Mouse (Mus musculus) c-Kit-negative CD71-positive TER-119-positive erythroid progenitor cells, embryonic 14.5 days (primary cell): ENCODE data around the gene Hdac4.

ENCODE experiments used
- DNase-seq: peaks from one replicate; pipeline ENCODE4 v3.0.0-alpha.2; 2013; ENCODE audit warnings: low read depth, low spot score

The Hdac4 gene

DNA sequence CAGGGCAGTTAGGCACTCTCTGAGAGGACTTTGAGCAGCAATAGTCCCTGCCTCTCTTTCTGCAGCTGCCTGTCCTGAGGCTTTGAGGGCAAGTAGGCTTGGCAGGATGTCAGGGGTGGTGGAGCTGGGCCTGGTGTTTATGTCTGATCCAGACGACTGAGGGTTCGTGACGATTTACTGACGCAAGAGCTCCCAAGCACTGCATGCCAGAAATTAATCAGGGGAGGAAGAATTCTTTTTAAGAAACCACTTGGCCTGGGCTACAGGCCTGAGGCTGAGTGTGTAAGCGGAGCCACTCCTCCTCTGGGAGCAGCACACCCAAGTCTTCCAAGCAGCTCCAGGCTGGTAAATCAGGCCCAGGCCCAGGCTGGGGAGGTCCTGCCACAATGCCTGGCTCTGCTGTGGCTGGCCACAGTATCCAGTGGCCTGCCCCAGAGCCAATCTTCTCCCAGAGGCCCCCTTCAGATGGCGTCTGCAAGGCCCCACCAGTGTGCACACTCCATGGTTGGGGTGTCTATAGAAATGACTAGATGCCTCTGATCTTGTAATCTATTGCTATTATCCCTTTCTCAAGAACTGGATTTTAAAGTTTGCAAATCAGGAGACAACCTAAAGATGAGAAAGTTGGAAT is 64.9 kb downstream of the Hdac4 start:
- DNase-seq: no peak

DNA sequence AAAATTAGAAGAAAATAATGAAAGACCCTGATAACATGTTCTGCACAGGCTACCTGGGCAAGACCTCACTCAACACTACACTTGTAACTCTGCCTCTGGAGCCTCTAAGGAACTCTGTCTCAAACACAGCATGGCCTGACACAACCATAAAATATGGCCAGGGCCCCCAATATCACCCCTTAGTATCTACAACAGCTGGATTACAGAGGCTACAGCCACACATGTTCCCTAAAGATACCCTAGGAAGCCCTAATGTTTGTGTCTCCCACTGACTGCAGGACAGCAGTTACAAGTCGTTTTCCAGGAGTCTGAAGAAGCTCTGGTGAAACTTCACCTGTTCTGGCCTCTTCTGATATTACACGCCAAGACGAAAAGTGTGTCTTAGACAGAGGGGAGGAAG is 65.7 kb downstream of the Hdac4 start:
- no peak for DNase-seq

DNA sequence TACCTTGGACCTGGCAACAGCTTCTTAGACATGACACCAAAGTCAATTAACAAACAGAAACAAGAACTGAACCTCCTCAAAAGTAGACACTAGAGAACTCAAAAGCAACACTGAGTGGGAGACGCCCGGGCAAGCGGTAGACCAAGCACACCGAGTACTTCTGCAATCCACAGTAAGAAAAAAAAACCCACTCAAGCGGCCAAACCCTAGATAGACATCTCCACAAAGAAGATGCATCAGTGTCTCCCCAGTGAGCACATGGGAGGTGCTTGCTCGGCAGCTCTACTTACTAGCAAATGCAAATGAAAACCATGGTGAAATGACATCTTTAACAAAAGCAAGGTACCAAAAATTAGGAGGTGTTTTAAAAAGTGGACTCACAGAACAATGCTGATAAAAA is 67.7 kb downstream of the Hdac4 start:
- DNase-seq: no peak

DNA sequence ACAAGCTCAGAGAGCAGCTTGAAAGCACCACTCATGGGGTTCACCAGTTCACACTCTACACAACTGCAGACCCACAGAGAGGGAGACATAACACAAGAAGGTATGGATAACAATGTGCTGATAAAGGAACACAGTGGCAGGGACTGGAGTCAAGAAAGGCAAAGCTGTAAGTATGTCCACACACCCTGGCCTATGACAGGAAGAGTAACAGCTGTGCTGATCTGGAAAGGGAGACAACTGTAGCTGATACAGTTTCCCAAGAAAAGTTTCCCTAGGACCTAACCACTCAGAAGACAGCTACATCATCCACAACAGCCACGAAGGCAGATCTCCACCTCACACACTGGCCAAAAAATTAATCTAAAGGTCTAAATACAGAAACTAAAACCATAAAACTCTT is 68.1 kb downstream of the Hdac4 start:
- DNase-seq: no peak

DNA sequence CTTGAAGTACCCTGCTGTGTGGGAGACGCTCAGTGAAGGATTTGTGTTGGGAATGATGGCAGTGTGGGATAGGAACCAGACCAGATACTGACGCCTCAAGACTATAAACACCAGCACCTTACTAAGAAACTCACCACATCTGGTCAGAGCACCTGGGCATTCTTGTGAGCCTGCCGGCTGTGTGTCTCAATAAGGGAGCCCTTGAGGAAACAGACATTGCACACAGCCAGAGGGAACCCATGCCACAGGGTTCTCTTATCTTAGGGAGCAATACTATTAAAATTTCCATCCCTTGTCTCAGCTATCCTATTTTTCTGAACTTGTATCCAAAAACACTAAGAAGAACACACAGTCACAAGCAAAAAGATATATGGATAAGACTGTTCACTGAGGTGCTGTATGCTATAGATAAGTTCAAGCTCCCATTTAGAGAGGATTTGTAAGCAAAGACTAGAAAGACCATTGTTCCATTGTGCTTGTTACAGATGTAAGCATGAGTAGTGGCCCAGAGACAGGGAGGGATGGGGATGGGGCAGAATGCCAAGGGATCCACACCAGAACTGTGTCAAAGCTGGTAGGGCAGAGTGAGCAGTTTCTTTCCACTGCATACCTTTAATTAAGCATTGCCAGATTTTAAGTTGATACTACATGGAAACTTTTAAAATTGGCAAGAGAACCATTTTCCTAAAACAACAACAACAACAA is 70.8 kb downstream of the Hdac4 start:
- no peak for DNase-seq

DNA sequence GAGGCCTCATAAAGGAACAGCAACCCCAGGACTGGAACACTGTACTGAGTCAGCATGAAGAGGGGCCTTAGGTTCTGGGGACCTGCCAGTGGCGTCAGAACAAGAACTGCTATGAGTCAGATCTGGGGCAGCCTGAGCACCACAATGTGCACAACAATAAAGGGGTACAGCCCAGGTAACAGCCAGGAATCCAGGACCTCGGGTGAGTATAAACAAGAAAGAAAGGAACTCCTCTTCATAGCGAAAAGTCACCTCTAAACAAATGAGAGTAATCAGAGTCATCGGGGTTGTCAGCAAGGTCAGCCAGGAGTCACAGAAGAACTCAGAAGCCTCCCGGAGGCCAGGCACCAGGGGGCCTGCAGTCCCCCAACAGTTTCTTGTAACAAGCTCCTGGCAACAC is 76.2 kb downstream of the Hdac4 start:
- no peak for DNase-seq

DNA sequence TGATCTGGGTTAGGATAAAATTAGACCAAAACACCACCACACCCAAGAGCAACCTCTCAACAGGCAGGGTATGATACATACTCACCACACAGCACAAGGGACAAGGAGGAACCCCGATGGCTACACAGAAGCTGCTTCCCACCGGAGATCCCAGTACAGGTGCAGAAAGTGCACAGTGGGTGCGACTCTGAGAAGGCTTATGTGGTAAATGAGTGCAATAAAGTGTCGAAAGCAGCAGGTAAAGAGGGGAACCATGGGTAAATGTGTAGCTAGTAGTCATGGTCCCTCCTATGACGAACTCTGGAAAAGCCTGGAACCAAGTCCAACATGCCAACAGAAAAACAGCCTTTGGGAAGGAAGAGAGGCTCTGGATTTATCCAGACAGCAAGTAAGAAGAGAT is 77.9 kb downstream of the Hdac4 start:
- no peak for DNase-seq

DNA sequence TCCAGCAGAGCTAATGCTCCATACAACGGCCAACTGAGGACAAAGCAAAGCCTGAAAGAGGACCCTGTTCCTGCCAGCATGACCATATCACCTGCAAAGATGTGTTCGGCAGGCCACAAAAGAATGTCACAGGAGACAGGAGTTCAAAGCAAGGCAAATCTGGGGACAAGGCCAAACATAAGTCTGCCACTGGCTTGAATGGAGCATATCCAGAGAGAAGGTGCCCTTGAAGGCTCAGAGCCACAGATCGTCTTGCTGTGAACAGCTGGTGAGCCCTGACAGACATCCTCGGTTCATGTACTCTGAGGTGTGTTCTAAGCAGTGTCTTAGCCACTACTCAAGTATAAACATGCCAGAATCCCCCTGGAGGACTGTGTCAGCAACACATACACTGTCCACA is 79.3 kb downstream of the Hdac4 start:
- no peak for DNase-seq

DNA sequence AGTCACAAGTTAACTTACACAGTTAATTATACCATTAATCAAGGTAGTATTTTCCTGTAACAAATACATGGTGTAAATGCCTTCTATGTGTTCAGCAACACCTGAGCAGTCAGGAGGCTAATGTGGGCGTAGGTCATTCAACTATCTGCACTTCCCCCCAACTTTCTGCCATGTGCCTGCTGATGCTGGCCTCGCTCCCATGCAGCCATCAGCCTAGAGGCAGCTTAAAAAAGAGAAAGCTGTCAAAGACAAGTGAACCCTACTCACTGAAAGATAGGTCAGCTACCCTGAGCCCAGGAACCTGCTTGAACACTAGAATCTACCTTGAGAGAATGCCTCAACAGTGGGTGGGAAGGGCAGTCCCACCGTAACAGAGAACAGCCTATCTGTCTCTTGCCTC is 81.4 kb downstream of the Hdac4 start:
- no peak for DNase-seq

DNA sequence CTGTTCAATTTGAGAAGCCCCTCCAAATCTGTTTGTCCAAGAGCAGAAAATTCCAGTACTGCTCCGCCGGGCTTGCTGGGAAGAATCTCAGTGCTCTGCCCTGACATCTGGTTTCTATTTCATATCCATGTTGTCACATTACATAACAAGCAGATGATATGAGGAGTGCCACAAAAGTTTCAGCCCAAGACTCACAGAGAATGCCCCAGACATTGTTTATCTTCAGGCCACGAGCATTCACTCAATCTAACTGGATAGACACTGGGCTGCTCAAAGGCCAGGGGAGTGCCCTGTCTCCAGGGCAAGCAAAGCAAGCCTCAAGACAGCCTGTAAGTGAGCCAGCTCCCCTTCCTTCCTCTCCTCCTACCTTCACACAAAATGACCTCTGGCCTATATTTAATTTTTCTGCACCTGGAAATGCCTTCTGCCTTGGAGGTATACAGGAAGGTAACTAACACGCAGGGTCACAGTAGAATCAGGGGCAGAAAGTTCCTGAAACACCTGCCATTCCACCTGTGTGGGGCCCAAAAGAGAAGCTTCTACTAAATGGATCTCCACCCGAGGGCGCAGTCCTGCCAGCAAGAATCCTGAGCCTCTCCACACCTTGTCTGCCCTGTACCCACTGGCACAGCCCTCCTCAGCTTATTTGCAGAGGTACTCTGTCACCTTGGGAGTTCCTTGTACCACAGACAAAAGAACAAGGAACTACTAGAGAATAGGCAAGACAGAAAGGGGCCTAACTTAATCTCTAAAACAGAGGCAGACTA is 82.1 kb downstream of the Hdac4 start:
- DNase-seq: no peak

DNA sequence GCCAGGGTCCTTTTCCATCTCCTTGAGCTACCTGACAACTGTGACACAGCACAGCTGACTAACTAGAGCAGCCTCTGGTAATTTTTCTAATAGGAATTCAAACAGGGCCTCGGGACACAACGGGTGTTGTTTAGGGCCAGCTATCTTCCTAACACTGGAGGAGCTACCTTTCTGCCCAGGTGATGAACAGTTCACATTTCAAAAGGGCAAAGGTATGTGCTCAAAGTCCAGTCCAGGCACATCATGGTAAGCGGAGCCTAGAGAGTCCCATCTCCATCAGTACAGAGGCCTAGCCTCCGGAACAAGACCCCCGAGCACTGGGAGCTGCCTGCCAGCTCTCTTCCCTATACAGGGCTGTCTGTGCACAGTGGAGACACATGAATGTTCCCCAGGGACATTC is 82.9 kb downstream of the Hdac4 start:
- no peak for DNase-seq

DNA sequence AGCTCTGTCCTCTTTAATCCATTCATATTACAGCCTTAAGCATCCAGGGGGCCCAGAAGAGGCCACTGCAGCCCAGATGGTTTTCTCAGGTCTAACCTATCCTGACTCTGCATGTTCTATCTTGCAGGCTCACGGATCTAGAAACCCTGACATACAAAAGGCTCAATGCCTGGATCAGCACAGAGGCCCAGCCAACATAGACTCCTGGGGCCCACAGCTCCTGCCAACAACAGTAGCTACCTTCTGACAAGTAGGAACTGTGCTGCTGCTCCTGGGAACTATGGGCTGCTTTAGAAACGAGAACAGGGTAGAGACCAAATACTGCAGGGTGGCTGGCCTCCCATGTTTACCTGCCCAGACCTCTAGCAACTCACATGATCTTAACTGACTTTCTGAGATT is 83.9 kb downstream of the Hdac4 start:
- no peak for DNase-seq

DNA sequence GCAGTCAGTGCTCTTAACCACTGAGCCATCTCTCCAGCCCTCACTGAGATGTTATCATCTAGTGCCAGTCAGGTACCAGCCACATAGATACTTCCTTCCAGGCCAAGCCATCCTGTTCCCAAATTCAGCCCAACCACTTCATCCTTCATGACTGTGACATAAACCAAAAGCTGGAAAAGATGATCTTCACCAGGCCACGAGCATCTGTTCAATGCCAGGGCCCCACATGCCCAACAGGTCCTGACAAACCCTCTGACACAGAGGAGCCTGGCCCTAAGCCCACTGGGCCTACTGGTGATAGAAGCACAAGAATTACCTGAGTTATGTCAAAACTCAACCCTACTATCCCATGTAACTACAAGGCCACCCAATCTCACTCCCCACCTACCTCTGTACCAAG is 84.5 kb downstream of the Hdac4 start:
- DNase-seq: no peak

DNA sequence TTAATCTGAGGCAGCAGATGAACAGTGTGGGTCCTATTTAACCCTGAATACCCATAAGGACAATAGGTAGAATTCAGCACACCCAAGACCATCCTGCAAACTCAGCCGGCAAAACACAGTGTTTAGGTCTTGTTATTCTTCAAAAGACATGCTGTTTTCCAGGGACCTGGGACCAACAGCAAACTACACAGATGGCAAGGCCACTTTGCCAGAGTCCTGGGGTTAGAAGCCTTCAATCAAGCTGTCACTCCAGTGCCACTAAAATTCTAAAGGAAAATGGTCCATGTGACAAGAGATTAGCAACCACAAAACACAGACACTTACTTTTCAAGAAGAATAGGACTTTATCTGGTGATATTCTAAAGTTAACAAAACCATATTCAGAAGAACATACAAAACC is 86.3 kb downstream of the Hdac4 start:
- no peak for DNase-seq

DNA sequence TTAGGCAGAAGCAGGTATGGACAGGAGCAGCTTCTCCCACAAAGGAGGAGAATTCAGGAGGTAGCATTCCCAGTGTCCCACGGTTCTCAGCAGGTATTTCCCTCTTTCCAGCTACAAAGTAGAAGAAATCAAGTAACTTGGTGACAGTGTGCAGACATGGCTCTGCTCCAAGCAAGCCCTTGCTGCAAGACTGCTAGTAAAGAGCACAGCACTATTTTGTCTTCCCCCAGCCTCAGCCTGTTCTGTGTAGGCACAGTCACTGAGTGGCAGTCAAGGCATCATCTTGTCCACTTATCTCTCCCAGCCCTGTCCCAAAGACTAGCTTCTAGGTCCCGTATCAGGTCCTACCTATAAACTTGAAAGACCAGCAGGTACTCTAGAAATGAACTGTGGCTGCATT is 86.9 kb downstream of the Hdac4 start:
- no peak for DNase-seq

DNA sequence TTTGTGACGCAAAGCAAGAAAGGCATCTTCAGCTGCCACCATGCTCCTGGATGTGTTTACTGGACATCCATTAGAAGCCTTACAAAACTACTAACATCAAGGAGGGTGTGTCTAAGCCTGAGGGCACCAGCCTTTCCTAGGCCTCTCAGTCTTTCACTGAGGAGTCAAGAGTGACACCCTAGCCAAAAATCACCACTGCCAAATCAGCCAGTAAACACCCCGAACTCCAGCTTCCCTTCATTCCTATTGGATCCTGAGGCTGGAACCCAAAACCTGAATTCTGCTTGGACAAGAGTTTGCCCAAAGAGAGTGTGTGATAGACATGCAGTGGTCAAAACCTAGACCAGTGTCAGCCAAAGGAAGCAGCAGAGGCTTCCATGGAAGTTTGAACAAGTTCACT is 87.5 kb downstream of the Hdac4 start:
- DNase-seq: no peak

DNA sequence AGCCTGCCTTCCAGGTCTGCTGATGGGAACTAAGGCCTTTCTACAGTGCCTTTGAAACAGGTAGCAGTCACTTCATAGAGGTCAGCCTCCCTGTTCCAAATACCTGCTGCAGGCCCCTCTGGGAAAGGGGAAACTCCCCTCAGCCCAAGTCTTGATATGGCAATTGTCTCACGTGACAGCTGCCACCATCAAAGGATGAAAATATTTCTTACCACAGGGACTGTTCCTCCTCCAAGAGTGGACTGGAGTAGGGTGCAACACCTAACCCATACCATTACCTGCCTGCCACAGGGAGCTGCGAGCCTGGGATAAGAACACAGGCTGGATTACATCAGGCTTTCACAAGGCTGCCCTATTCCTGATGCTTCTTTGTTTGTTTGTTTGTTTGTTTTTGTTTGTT is 88.0 kb downstream of the Hdac4 start:
- no peak for DNase-seq

DNA sequence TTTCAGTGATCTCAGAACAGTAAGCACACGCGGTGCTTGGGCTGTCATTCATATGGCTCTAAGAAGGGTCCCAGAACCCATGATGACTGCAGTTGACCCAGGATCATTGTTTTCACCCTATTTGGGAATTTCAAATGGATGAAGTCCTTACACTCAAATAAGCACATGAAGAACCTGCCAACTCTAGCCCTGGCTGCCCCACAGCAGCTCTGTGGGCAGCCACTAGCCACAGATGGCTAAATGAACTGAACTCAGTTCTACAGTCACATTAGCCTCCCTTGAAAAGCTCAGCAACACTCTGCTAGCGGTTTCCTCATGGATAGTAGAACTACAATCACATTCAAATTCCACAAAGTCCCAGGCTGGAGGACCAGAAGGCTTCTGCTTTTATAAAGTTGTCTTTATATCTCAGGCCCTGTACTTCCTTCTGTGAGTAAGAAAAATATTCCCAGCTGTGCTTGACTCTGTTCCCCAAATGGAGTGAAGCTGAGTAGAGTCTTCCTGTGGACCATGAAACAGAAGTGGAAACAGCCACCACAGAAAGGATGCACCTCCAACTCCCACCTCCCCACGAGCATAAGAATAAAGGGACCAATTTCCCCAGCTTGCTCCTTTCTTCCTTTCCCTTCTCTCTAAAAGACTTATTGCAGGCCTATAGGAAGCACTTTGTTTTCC is 88.9 kb downstream of the Hdac4 start:
- no peak for DNase-seq

DNA sequence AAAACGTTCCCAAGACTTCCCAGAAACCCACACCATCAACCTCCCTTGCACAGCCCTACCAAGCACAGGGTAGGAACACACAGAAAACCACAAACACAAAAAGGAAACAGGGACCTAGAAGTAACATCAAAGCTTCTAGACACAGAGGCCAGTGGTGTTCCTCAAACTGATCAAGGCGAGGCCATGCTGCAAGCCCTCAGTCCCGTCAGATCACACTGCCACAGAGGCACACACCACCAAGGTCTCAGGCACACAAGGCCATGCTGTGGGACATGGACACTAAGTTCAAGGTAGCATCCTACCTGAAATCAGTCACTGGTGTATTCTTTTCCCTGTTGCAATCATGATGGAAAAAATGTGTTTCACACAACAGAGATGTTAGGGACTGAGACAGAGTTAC is 90.8 kb downstream of the Hdac4 start:
- DNase-seq: no peak

DNA sequence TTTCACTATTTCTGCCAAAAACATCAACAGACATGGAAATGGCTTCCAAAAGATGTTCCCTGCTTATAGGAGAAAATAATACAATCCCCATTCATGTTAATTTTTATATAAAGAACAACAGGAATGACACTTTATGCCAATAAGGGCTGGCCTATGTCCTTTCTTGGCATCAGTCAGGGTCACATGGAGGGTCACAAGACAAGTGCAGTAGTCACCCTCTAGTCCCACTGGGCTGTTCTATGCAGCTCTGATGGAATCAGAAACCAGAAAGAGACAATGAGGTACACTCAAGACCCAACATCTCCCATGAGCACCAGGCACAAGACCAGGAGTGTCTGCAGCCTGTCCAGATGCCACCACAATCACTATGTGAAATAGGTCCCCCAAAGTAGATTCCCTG is 91.5 kb downstream of the Hdac4 start:
- no peak for DNase-seq

DNA sequence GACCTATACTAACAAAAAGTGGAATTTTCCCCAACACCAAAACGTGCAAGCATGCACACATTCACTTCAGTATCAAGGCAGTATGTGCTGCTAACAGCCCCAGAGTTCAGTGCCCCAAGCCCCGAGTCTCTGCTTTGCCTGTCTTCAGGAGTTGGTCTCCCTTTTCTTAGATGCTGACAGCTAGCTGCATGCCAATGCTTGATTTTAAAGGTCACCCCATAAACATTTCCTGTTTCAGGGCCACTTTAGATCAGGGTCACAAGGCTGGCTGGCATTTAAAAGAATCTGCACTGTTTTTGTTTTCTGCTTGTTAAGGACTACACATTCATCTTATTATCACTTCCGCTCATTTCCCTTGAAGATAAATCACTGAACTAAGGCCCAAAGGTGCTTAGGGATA is 92.1 kb downstream of the Hdac4 start:
- DNase-seq: no peak

DNA sequence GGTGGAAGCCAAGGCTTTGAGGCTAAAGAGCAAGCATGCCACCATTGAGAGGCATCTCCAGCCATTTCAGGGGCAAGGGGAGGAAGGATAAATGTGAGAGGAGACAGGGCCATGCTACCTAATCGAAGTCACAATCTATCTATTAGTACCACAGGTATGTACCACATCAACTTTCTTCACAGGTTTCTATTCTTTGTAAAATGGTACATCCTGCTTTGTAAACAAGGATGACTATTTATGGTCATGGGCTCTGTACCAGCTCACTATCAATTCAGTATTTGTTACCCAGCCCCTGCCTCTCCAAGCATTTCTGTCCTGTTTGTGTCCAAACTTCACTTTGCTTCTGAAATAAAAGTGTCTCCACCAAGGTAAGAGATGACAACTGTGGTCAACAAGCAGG is 92.7 kb downstream of the Hdac4 start:
- no peak for DNase-seq
